Mouse (Mus musculus) testis, adult 2 months (tissue): Measurements from ENCODE around the gene Tecta.

Source experiments
- CTCF ChIP-seq: fragments of 200-500 bp; IDR thresholded peaks from 2 replicates; pipeline ENCODE4 v1.5.1; 2012; ENCODE audit warnings: low read depth, mild to moderate bottlenecking, inconsistent platforms, low read length, moderate library complexity; ENCODE audit not compliant: control insufficient read depth, insufficient read depth, insufficient replicate concordance
- POLR2A ChIP-seq: fragments of 200-500 bp; IDR thresholded peaks from 2 replicates; pipeline ENCODE4 v1.6.1; 2012; ENCODE audit warnings: low read depth, mild to moderate bottlenecking, inconsistent platforms, low read length, moderate library complexity; ENCODE audit not compliant: control insufficient read depth

GRCm38 (mm10) chr9:42294131-42294530 is 105.6 kb downstream of the Tecta start:
- no peak for TF ChIP-seq CTCF
- TF ChIP-seq POLR2A, result no peak
